Mouse (Mus musculus): ENCODE data around the gene Nelfe.
"Not testable (repeated sequence)": the region's sequence is repeated elsewhere in the genome, so short reads cannot be mapped to it uniquely, and the experiment has no call there.

Gene Nelfe

GRCm38 (mm10) chr17:34849722-34850516 lies at the start of gene Nelfe, which contains the start of gene Skiv2l:
Gene Nelfe, plus strand, starts transcription at chr17:34850391.
Gene Skiv2l, minus strand, starts transcription at chr17:34850210.
- DNase-seq (ENCODE audit: low spot score): peak; percentile 87

- DNase-seq (ENCODE audit: low spot score): not testable (repeated sequence)
These were observed 49.3 kb upstream of the Nelfe start for GRCm38 (mm10) chr17:34800781-34801305.

DNA sequence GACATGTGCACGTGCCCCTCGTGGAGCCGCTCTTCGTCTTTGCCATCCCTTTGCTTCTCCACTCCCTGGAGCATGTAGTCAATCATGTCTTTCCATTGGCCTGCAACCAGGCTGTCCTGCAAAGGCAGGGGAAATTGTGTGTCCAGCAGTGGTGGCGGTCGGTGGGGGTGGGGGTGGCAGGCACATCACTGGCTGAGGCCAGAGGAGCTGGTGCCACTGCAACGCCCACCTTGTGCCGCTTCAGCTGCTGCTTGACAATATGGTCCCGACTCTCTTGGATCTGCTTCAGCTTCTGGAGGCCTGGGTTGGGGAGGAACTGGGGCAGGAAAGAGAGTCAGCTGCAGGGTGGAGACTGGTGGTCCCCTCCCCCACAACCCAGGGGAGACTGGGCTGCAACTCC lies 47.4 kb upstream of the Nelfe start:
- DNase-seq (ENCODE audit: low spot score): not testable (repeated sequence)

GRCm38 (mm10) chr17:34803367-34803766 lies 46.8 kb upstream of the Nelfe start:
- not testable (repeated sequence) for DNase-seq (ENCODE audit: low spot score)

GRCm38 (mm10) chr17:34804301-34804700 lies 45.9 kb upstream of the Nelfe start, which contains the start of gene Cyp21a1:
Gene Cyp21a1, minus strand, starts transcription at chr17:34804561.
- DNase-seq (ENCODE audit: low spot score): not testable (repeated sequence)

DNA sequence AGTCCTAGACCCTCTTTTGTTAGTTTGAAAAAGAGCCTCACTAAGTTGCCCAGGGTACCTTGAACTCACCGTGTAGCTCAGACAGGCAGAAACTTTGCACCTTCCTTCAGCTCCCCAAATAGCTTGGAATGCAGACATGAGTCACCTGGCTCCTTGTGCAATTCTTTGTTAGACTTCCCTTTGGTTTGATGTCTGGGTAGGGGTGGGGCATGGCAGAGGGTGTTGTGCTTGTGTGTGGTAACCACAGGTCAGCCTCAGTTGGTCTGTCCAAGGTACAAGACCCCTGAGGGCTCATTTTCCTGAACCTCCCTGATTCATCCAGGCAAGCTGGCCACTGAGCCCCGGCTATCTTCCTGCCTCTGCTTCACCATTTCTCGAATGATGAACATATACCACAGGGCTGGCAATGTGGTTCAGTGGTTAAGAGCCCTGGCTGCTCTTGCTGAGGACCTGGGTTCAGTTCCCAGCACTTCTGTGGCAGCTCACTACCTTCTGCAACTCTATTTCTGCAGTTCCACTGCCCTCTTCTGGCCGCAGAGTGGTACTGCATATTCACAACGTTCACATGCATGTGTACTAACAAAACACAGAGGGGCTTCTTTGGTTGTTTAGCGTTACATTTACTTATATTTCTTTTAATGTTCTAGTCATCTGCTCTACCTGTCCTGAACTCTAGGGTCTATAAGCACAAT lies 45.2 kb upstream of the Nelfe start:
- no peak for DNase-seq (ENCODE audit: low spot score)

DNA sequence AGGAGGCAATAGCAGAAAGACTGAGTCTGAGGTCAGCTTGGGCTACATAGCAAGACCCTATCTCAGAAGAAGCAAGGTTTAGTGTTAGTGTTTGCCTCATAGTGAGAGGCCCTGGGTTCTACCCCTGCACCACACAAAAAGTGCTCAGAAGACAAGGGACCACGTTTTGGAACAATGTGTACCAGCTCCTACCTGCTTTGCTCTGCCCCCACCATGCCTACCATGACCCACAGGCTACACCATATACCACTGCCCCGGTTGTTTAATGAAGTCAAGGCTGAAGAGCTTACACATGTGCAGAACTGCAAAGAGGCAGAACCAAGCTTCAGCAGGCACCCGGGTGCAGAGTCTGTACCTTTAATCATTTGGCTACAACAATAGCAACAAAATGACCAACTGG lies 43.0 kb upstream of the Nelfe start:
- no peak for DNase-seq (ENCODE audit: low spot score)

- no peak for DNase-seq (ENCODE audit: low spot score)
These were observed 41.5 kb upstream of the Nelfe start for GRCm38 (mm10) chr17:34808599-34809205.

GRCm38 (mm10) chr17:34810411-34810810 lies 39.8 kb upstream of the Nelfe start:
- not testable (repeated sequence) for DNase-seq (ENCODE audit: low spot score)

DNA sequence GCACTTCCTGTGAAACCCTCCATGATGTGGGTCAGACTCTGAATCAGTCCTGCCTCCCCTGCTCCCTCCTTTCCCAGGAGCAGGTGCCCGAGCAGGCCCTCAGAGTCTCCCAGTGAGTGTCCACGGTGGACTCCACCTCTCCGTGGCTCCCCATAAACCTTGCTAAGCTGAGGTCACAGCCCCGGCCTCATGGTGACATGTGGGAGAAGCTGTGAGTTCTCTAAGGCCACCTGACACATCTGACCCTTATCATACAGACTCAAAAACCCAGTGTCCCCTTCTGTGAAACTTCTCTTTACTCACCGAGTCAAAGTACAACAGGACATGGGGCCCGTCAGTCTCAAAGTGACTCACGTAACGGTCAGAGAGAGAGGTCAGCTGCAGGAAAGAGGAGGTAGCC lies 39.4 kb upstream of the Nelfe start:
- DNase-seq (ENCODE audit: low spot score): not testable (repeated sequence)

DNA sequence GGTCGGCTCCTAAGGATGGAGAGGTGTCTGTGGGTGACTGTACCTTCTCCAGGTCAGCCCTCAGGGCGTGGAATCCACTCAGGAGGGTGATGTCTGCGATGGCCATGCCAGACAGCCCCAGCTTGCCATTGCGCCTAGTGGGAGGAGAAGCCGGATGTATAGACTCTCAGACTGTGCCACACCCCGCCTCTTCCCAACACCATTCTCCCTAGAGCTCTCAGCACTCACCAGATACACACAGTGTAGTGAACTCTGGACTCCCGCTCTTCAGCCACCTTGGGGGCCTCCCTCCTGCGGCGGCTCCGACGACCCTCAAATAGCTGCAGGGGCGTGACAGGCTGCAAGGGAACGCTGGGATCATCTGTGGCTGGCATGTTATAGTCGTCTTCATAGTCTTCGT lies 38.9 kb upstream of the Nelfe start:
- no peak for DNase-seq (ENCODE audit: low spot score)

GRCm38 (mm10) chr17:34813747-34814146 lies 36.4 kb upstream of the Nelfe start:
- DNase-seq (ENCODE audit: low spot score): not testable (repeated sequence)

GRCm38 (mm10) chr17:34814818-34815370 lies 35.3 kb upstream of the Nelfe start:
- DNase-seq (ENCODE audit: low spot score): no peak

DNA sequence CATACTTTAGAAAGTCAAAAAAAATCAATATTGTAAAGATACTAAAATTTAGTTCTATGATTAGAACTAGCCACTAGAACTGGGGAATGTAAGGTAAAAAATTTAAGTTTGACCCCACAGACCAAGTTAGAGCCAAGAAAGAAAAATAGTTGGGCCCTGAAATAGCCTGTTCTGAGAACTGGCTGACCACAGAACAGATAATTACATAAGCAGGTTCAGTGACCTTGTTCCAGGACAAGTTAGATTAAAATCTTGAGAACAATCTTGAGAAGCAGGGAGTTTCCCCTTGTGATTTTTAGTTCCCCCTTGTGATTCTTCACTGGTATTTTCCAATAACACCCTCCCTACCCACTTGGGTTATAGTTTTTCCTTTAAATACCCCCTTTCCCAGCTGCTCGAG lies 19.4 kb upstream of the Nelfe start:
- not testable (repeated sequence) for DNase-seq (ENCODE audit: low spot score)

- no peak for DNase-seq (ENCODE audit: low spot score)
These were observed 13.9 kb upstream of the Nelfe start for GRCm38 (mm10) chr17:34836155-34836855.

DNA sequence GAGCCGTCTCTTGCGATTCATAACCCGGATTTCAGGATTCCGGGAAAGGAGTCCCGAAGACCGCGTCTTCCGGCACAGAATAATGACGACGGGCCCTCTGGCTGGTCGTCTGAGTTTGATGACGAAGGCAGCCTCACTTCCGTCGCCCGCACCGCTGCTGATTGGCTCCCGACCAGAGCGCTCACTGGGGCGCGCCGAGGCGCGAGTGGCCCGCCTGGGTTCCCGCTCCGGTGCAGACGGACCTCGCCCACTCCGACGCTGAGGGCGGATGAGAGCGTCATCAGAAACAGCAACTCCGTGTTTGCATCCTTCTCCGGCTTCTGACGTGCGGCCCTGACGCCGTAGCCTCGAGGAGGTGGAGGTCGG lies 13.4 kb upstream of the Nelfe start, which contains the start of the genes Stk19 and Dxo:
Gene Stk19 (minus strand): TSS at position 90 of the 366 bp plus-strand sequence.
Gene Dxo (plus strand): TSS at position 164 of the 366 bp plus-strand sequence.
- DNase-seq (ENCODE audit: low spot score): peak; percentile 88

GRCm38 (mm10) chr17:34837464-34838324 lies 12.5 kb upstream of the Nelfe start:
- DNase-seq (ENCODE audit: low spot score): no peak

- no peak for DNase-seq (ENCODE audit: low spot score)
These were observed 11.4 kb upstream of the Nelfe start for GRCm38 (mm10) chr17:34838785-34839184.

DNA sequence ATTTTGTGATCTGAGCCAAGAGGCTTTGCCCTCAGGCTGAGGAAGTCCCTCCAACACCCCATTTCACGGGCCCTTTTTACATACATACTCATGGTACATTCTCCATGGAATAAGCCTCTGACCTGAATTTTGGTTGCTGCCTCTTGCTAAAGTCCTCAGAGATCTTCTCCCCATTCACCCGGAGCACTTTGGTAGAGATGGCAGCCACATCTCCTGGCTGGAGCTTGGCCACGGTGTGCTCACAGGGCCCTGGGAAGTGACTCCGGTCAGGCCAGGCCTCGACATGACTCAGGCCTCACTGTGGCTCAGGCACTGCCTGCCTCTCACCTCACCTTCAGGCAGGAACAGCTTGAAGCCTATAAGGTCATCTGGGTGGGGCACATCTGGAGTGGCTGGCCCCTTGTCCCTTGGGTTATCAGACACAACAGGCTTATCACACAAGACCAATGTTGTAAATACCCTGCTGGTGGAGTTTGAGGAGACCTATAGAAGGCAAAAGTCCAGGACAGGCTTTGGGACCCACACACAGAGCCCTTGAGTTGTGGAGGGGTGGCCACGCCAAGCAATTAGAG lies 9.4 kb upstream of the Nelfe start:
- DNase-seq (ENCODE audit: low spot score): no peak

GRCm38 (mm10) chr17:34844884-34845283 lies 5.3 kb upstream of the Nelfe start:
- DNase-seq (ENCODE audit: low spot score): no peak
